Mouse (Mus musculus) lung, adult 2 months (tissue): Measurements from ENCODE around the gene Srrt.

Source experiments
- CTCF ChIP-seq: fragments of 200-500 bp; IDR thresholded peaks from 2 replicates; pipeline ENCODE4 v1.5.1; 2011; ENCODE audit warnings: mild to moderate bottlenecking, low read length, control low read depth; ENCODE audit not compliant: insufficient read depth
- POLR2A ChIP-seq: fragments of 200-500 bp; IDR thresholded peaks from 2 replicates; pipeline ENCODE4 v1.6.1; 2011; ENCODE audit warnings: low read depth, mild to moderate bottlenecking, control low read depth, low read length, borderline replicate concordance; ENCODE audit errors: extremely low read depth

DNA sequence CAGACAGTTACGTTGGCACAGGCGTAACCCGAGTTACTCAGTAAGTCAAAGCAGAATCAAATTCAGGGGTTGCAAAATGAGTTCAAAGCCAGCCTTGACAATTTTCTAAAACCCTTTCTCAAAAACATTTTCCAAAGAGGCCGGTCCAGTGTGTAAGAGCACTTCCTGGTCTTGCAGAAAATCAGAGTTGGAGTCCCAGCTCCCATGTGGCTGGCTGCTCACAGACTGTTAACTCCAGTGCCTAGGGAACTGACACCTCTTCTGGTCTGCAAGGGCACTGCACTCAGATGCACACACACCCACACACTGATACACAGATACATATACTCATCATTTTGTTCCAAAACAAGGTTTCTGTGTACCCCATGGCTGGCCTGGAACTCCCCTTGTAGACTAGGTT is 882 bp upstream of the Srrt start:
- TF ChIP-seq POLR2A (no peak), CTCF (no peak)
